Mouse (Mus musculus): ENCODE results near the gene Mtfmt.

- TF ChIP-seq CTCF (IDR thresholded peaks at IDR 0.05; ENCODE audit: low read depth, low read length): no peak
- TF ChIP-seq EP300 (IDR thresholded peaks at IDR 0.05; ENCODE audit: insufficient read depth, low read depth, low read length): no peak
- no peak for TF ChIP-seq POLR2A (IDR thresholded peaks at IDR 0.05; ENCODE audit: insufficient read depth, low read length)
These were observed 11.2 kb upstream of the Mtfmt start for GRCm38 (mm10) chr9:65424393-65424792.
